Mouse (Mus musculus) left cerebral cortex, adult 2 months (tissue): ENCODE measurements at regions not wholly inside any gene's neighbourhood (a gene's known extent, or its start where the extent isn't known, plus 50 kb on each side); places are given as distances from the start of the nearest gene placed in this dataset.

Experiments
- DNase-seq, 2 experiments: peaks; one replicate each; pipeline ENCODE4 v3.0.0; 2021 to 2022; ENCODE audit warnings: low spot score in 2 of 2, mixed read lengths in 1 of 2; ENCODE audit errors: extremely low spot score in 1 of 2
- H3K27ac ChIP-seq: fragments of 200-600 bp; 2 replicates; pipeline ENCODE4 v1.8.1; 2022
- H3K4me3 ChIP-seq: fragments of 200-600 bp; 2 replicates; pipeline ENCODE4 v1.8.1; 2022
- CTCF ChIP-seq: fragments of 200-600 bp; IDR thresholded peaks from 2 replicates; pipeline ENCODE4 v1.8.1; 2022; ENCODE audit warnings: antibody characterized with exemption, mild to moderate bottlenecking, moderate library complexity
- intact Hi-C: fragments of 180-260 bp; cut with DNase I; formaldehyde crosslinking; loops from one replicate; pipeline ENCODE4 v1.15.1; 2025

DNA sequence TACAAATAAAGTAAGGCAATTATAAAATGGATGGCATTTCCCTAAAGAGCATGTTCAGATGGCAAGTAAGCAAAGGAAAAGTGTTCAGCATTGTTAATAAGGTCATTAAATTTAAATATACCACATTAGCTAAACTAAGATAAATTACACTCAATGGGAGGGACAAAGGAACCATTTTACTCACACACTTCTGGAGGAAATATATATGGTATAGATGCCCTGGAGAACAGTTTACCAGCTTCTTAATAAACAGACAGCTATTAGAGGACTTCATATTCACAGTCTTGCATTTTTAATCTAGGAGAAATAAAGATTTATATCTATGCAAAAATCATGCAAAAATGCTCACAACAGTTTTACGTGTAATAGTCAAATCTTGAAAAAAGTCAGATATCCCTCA, 183.8 kb downstream of the Dthd1 start:
- intact Hi-C loops = no loop called here
- H3K4me3 ChIP-seq = no peak overlapping the region
- no peak for DNase-seq
- TF ChIP-seq CTCF = no peak
- H3K27ac ChIP-seq = no peak overlapping the region

DNA sequence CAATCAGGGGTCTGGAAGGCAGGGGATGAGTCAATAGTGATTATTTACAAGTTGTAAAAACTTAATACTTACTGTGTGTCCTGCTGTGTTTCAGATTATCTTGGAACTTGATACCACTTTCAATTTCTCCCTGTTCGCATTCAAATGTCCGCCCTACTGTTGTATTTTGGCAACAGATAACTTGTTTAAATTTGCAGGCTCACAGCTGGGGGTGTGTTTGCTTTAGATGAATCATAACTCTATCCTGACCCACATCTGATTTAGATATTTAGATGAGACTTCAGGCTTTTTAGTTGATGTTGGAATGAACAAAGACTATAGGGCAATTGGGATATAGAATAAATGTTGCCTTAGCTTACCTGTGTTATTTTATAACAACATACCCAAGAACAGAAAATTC, 220.8 kb downstream of the Dthd1 start:
- DNase-seq = no peak
- no peak for TF ChIP-seq CTCF

DNA sequence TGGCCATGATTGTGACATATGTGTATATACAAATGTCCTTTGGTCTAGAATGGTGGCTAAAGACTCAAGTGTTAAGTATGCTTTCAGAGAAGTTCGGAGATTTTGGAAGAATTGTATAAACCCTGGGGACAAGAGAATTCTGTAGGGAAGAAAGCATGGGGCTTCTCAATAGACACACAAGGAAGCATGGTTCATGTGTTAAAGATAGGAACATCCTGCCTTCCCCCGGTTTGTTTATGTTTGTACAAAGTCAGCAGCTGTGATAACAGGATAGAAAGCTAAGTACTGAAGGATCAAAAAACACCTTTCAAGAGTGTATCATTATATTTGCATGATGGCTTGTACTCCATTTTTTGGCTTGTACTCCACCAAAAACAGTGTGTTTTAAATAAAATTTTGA, 232.1 kb downstream of the Dthd1 start:
- no peak overlapping the region for H3K4me3 ChIP-seq
- no peak for TF ChIP-seq CTCF
- intact Hi-C loops = no loop called here
- no peak for DNase-seq
- no peak overlapping the region for H3K27ac ChIP-seq

More for the DNA sequence above, 220.8 kb downstream of the Dthd1 start:
- H3K4me3 ChIP-seq = no peak overlapping the region
- intact Hi-C loops = no loop called here
- H3K27ac ChIP-seq = no peak overlapping the region

DNA sequence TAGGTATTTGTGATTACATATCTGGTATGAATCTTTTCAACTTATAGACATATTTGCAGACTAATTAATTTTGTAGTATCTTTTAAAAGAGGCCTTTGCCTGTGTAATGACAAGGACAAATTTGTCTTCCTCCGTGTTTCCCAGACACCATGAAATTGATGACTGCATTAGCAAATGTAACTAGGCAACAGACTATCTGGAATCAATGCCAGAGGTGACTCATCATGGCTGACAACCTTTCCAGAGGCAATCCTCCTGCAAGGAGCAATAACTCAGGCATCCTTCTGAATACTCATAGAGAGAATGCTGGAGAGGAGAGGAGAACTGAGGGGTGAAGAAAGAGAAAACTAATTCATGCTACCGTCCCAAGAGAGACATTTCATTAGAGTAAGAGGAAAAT, 249.7 kb downstream of the Dthd1 start:
- Histone ChIP-seq H3K4me3 (no peak overlapping the region), H3K27ac (no peak overlapping the region)
- TF ChIP-seq CTCF = no peak
- DNase-seq = no peak
- intact Hi-C loops = loop anchor here (10.0 kb wide), 1 partner anchor 582 kb away; the partner anchor contains the start of gene Nwd2

DNA sequence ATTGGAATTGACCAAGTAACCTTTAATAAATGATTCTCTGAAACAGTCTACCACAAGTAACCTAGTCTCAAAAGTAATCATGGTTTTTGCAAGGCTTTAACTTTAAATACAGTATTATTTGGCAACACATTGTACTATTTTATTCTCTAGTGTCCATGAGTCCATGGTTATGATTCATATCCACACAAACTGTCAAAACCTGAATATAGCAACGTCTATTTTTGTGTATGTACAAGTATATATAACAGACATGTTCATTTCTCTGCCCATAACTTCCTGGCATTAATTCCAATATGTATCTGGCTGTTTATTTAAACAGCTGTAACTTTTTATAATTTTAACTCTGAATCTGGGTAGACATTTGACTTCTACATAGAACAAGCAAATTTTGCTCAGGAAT, 253.2 kb downstream of the Dthd1 start:
- no peak overlapping the region for H3K27ac ChIP-seq
- DNase-seq = no peak
- intact Hi-C loops = loop anchor here (1.0 to 10.0 kb wide), 2 partner anchors 31 to 578 kb away; partner anchors contain the start of gene Nwd2
- no peak overlapping the region for H3K4me3 ChIP-seq
- TF ChIP-seq CTCF = no peak

DNA sequence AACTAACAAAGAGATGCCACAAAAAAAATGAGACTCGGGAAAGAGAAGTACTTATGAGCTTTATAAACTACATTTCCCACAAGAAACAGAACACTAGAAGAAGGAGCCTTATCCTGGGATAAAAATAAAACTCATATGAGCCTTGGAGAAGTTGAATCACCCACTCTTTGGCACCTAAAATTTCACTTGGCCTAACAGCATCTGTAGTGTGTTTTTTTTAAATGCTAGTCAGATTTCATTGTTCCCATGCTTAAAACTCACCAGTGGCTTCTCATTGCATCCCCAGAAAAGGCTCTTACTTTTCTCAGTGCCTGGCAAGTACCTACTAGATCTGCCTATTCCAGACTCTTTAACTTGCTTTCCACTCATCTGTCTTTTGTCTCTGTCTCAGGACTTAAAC, 284.5 kb downstream of the Dthd1 start:
- Histone ChIP-seq H3K27ac (peak overlapping the region; percentile 79), H3K4me3 (no peak overlapping the region)
- DNase-seq = no peak
- intact Hi-C loops = loop anchor here (1.0 to 10.0 kb wide), 4 partner anchors 31 to 401 kb away; no protein-coding TSS in a partner anchor
- no peak for TF ChIP-seq CTCF

DNA sequence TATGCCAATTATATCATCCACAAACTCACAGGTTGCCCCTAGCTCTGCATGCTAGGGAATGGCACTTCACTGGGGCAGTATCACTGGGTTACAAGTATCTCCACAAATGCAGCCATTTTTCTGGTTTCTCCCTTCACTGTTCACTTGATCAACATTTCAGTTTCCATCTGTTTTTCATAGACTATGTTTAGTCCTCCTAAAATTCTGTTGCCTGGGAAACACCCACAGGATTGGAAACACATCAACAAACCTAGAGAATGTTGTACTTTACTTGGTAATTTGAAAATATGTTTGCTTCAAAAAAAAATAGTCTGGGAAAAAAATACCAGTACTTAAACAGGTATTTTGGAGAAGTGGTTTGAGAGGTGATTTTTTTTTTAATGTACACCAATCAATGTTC, 318.9 kb downstream of the Dthd1 start:
- TF ChIP-seq CTCF = no peak
- peak overlapping the region; percentile 79 for H3K27ac ChIP-seq
- DNase-seq = no peak
- H3K4me3 ChIP-seq = no peak overlapping the region
- intact Hi-C loops = no loop called here

DNA sequence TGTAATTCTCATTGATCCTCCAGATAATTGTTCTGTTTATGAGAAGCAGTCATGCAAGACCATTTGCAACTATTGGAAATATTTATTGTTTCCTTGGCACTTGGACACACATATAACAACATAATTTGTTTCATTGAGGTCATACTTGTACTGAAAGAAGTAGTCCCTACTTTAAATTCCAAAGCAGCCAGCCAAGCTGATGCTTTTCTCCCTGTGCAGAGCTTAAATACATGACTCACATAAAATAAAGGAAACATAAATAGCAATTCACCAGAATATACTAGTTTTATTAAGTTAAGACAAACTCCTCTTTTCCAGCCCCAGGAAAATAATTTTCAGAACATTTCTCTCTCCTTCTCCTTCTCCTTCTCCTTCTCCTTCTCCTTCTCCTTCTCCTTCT, 324.3 kb downstream of the Dthd1 start:
- intact Hi-C loops = no loop called here
- H3K4me3 ChIP-seq = no peak overlapping the region
- no peak overlapping the region for H3K27ac ChIP-seq
- no peak for TF ChIP-seq CTCF
- DNase-seq = no peak

DNA sequence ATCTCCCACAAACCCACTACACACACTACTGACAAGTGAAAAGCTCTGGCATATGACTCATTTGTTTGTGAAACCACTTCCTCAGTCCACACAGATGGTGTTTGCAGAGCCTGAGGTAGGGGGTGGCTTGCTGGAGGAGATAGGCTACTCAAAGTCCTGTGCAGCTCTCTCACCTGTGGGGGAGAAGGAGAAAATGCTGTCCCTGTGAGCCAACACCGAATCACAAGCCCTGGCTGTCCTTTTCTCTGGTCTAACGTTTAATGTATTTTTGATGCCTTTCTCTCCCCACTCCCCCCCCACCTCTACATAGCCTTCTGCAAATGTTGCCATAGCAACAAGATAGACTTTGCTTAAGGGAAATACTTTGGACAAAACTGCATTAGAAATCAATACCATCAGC, 356.1 kb downstream of the Dthd1 start:
- no peak overlapping the region for H3K4me3 ChIP-seq
- intact Hi-C loops = loop anchor here (5.0 kb wide), 2 partner anchors 158 to 333 kb away; no protein-coding TSS in a partner anchor

DNA sequence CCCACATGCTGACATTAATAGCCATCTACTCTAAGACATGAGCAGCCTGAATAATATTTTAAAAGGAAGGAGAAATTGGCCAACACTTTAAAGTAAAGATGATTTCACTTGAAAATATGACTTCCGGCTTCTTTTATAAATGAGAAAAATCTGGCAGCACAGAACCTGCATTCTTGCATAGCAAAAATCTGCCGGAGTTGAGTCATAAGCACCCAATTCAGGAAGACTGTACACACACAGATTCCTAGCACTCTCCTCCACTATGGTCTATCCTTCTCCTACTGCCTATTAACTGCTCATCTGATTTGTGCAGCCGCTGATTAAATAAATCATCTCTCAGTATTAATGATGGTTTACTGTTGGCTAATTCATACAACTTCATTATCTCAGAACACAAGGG, 356.9 kb downstream of the Dthd1 start:
- no peak for TF ChIP-seq CTCF
- H3K4me3 ChIP-seq = no peak overlapping the region
- DNase-seq = no peak
- H3K27ac ChIP-seq = no peak overlapping the region
- intact Hi-C loops = no loop called here

More for the DNA sequence above, 356.1 kb downstream of the Dthd1 start:
- no peak for TF ChIP-seq CTCF
- H3K27ac ChIP-seq = no peak overlapping the region
- peak; percentile 21 to 22 for DNase-seq

DNA sequence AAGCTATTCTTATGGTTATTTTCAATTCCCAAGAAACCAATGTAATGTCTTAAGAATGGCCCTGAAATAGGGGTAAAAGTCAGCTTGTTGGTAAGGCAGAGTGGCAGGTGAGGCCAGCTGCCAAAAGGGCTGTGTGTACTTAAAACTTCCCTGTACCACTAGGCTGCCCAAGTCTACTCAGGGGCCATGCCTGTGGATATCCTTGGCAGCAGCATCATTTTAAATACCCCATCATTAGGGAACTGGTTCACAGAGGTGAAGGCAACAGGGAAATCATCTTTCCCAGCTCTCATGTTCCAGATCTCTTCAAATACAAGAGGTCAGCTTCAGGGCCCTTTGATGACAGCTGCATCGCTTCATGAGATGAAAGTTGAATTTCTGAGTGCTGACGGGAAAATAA, 399.8 kb downstream of the Dthd1 start:
- Histone ChIP-seq H3K27ac (no peak overlapping the region), H3K4me3 (no peak overlapping the region)
- no peak for TF ChIP-seq CTCF
- intact Hi-C loops = no loop called here
- no peak for DNase-seq

DNA sequence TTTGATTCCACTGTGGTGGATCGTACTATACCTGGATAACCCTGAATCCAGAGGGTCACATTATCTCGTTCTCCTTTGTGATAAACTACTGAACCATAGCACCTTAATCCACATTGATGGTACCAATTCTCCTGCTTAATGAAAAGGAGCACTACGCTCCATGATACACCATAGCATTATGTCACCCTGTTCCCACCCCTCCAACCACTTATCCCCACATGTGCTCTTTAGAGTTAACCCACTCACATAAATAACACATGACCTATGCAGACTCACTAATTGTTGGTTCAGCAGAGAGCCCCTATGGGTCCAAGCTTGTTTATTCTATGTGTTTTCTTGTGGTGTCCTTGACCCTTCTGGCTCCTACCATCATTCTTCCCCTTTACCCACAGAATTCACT, 405.8 kb downstream of the Dthd1 start:
- DNase-seq = no peak
- TF ChIP-seq CTCF = no peak

DNA sequence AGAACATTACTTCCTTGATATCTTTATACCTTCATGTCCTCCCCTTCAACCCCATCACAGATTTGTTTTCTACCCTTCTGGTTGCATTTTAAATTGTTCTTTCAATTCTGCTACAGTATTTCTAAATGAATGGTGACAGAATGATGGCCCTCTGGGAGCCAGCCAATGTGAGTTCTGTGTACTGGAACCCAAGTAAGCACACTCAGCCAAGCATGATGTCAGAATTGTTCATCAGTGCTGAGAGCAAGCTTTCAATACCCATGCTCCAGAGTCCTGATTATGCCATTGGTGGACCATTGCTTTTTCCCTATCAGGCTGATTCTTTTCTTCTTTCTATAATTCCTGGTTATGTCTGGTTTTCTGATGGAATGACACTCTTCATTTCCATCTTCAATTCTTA, 386.3 kb upstream of the Nwd2 start:
- TF ChIP-seq CTCF = no peak
- Histone ChIP-seq H3K4me3 (no peak overlapping the region), H3K27ac (no peak overlapping the region)
- no peak for DNase-seq
- intact Hi-C loops = no loop called here

More for the DNA sequence above, 405.8 kb downstream of the Dthd1 start:
- no peak overlapping the region for H3K4me3 ChIP-seq
- H3K27ac ChIP-seq = no peak overlapping the region
- intact Hi-C loops = no loop called here
